Mouse (Mus musculus) olfactory bulb, adult 2 months (tissue): ENCODE measurements at regions not wholly inside any gene's neighbourhood (a gene's known extent, or its start where the extent isn't known, plus 50 kb on each side); places are given as distances from the start of the nearest gene placed in this dataset.

Source experiments
- H3K27ac ChIP-seq: fragments of 200-500 bp; 2 replicates; pipeline ENCODE4 v1.5.1; 2012; ENCODE audit warnings: low read depth, low read length; ENCODE audit not compliant: insufficient read depth
- H3K4me1 ChIP-seq: fragments of 200-500 bp; 2 replicates; pipeline ENCODE4 v1.6.1; 2012; ENCODE audit warnings: low read length; ENCODE audit not compliant: control insufficient read depth, insufficient read depth
- H3K4me3 ChIP-seq: fragments of 200-500 bp; 2 replicates; pipeline ENCODE4 v1.5.1; 2012; ENCODE audit warnings: mild to moderate bottlenecking, low read depth, low read length, moderate library complexity; ENCODE audit not compliant: insufficient read depth
- CTCF ChIP-seq: fragments of 200-500 bp; IDR thresholded peaks from 2 replicates; pipeline ENCODE4 v1.5.1; 2012; ENCODE audit warnings: low read depth, mild to moderate bottlenecking, low read length, moderate library complexity; ENCODE audit not compliant: insufficient read depth
- POLR2A ChIP-seq: fragments of 200-500 bp; IDR thresholded peaks from 2 replicates; pipeline ENCODE4 v1.6.1; 2012; ENCODE audit warnings: mild to moderate bottlenecking, low read depth, low read length, moderate library complexity; ENCODE audit not compliant: insufficient read depth
- WGBS: fragments of 180-500 bp; shearing (Covaris S2); methylation state at CpG from one replicate; pipeline ENCODE4 v1.1.7; 2018; 5-methylcytosine and 5-hydroxymethylcytosine counted together

GRCm38 (mm10) chr3:144137483-144137882 is 67.5 kb downstream of the Lmo4 start:
- H3K4me3 ChIP-seq = no peak overlapping the region
- no peaks in the 10 kb centered on the region for H3K4me1 ChIP-seq
- no peak overlapping the region for H3K27ac ChIP-seq
- 92% methylated on average over 3 of the region's 3 CpGs for WGBS
- TF ChIP-seq POLR2A (no peak), CTCF (no peak)

DNA sequence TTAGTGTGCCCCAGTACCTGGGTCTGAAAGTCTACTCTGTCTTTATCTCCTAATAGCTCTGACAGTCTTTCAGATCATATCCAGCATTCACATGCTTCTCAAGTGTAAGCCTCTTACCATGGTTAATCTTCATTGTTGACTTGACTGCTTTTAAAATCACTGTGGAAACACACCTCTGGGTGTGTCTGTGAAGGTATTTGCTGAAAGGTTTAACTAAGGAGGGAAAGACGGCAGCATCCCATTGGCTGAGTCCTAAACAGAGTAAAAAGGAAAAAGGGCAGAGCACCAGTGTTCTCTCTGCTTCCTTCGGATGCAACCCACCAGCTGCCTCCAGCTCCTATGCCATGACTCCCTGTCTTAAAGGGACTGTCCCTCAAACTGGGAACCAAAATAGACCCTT is 68.6 kb downstream of the Lmo4 start:
- Histone ChIP-seq H3K4me1 (no peaks in the 10 kb centered on the region), H3K27ac (no peak overlapping the region), H3K4me3 (no peak overlapping the region)
- 82% methylated on average over 2 of the region's 2 CpGs for WGBS
- TF ChIP-seq POLR2A (no peak), CTCF (no peak)

DNA sequence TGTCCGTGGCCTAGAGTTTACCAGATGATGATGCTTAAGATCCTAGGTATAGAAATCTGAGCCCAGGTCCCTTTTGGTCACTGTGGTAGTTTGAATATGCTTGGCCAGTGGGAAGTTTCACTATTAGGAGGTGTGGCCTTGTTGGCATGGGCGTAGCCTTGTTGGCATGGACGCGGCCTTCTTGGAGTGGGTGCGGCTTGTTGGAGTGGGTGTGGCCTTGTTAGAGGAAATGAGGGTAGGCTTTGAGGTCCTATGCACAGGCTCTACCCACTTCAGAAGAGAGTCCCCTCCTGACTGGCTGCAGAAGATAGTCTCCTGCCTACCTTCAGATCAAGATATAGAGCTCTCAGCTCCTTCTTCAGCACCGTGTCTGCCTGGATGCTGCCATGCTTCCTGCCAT is 69.4 kb downstream of the Lmo4 start:
- no peak overlapping the region for H3K27ac ChIP-seq
- H3K4me1 ChIP-seq = no peaks in the 10 kb centered on the region
- no peak for TF ChIP-seq CTCF
- no peak for TF ChIP-seq POLR2A
- 97% methylated on average over 6 of the region's 6 CpGs for WGBS
- H3K4me3 ChIP-seq = no peak overlapping the region

DNA sequence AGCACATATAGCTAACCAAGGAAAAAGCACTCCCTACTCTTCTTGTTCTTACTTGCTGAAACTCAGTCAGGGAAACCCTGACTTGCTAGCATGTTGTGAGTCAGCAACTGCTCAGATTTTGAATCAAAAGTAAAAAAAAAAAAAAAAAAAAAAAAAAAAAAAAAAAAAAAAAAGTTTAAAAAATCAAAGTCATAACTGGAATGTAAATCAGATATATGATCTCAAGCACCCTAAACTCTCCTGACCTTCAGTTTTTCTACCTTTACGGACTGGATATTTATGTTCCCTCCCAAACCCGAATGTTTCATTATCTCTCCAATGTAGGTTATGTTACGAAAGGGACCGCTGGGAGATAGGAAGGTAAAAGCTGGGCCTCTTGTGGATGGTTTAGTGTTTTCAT is 77.0 kb downstream of the Lmo4 start:
- WGBS = over 99% methylated on average over 4 of the region's 4 CpGs
- no peak for TF ChIP-seq CTCF
- TF ChIP-seq POLR2A = no peak
- Histone ChIP-seq H3K27ac (no peak overlapping the region), H3K4me1 (no peaks in the 10 kb centered on the region), H3K4me3 (no peak overlapping the region)

GRCm38 (mm10) chr3:144124353-144124752 is 80.7 kb downstream of the Lmo4 start:
- Histone ChIP-seq H3K4me1 (no peaks in the 10 kb centered on the region), H3K4me3 (no peak overlapping the region), H3K27ac (no peak overlapping the region)
- 56% methylated on average over 4 of the region's 4 CpGs for whole genome bisulfite sequencing
- TF ChIP-seq CTCF = no peak
- no peak for TF ChIP-seq POLR2A

- WGBS = 89% methylated on average over 6 of the region's 6 CpGs
- no peaks in the 10 kb centered on the region for H3K4me1 ChIP-seq
- H3K4me3 ChIP-seq = no peak overlapping the region
- H3K27ac ChIP-seq = no peak overlapping the region
- no peak for TF ChIP-seq CTCF
- no peak for TF ChIP-seq POLR2A
Observed at GRCm38 (mm10) chr3:144123361-144124072, 81.5 kb downstream of the Lmo4 start.

DNA sequence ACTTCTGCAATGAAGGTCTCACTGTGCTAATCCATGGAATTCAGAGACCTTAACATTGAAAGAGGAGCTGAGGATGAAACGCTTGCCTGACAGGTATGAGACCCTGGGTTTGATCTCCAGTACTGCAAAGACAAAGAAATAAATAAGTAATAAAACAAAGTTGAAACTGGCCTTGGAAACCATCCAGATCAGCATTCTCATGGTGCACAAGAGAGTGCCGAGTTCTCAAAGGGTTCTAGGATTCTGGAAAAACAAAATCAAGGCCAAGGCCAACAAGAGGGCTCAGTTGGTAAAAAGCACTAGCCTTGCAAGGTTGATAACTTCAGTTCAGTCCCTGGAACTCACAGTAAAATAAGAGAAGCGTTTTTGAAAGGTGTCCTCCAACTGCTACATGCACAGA is 85.9 kb downstream of the Lmo4 start:
- no peak for TF ChIP-seq CTCF
- no peak for TF ChIP-seq POLR2A
- WGBS = 78% methylated on average over 3 of the region's 3 CpGs
- Histone ChIP-seq H3K27ac (no peak overlapping the region), H3K4me3 (no peak overlapping the region), H3K4me1 (no peaks in the 10 kb centered on the region)

DNA sequence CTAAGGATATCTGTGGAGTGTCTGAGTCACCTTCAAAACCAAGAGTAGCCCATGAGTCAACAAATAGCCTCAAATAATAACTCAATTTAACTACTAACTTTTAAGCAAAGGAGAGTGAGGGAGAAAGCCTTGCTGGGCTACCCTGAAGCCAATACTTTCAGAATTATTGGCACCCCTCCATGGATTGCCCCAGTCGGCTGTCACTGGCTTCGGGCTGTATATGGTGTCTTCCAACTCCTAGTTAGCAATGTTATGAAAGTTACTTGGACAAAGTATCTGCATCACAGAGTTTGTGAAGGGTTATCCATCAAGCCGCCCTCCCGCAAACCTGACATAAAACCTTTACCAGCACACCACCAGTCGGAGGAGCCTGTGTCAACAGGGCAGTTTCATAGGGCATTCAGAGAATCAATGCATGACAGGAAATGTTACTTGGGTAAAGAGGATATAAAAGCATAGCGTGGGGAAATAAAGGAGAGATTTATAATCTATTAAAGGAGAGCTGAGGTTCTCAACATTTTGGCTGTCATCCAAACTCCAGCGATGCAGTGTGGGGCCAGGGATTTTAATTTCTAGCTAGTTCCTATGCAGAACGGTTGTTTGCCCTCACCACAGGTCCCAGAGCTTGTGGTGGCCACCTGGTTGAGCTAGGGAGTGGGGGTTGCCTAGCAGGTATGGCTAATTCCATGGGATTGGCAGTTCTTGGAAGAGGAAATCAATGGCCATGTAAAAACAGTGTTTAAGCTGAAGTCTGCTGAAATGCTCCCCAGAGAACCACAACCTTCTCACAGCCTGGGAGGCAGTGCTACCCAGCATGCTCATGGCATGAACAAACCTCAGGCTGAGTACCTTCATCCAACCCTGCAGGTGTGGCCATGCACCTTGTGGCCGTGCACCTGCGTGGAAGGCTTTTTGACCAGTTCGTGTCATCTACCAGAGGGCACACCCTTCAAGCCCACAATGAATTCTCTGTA is 91.1 kb downstream of the Lmo4 start:
- TF ChIP-seq CTCF = no peak
- no peak for TF ChIP-seq POLR2A
- no peak overlapping the region for H3K27ac ChIP-seq
- H3K4me3 ChIP-seq = no peak overlapping the region
- 75% methylated on average over 11 of the region's 11 CpGs for WGBS
- H3K4me1 ChIP-seq = no peaks in the 10 kb centered on the region
